8 mouse cellular contexts compared by ENCODE assay signal in the genomic region with DNA sequence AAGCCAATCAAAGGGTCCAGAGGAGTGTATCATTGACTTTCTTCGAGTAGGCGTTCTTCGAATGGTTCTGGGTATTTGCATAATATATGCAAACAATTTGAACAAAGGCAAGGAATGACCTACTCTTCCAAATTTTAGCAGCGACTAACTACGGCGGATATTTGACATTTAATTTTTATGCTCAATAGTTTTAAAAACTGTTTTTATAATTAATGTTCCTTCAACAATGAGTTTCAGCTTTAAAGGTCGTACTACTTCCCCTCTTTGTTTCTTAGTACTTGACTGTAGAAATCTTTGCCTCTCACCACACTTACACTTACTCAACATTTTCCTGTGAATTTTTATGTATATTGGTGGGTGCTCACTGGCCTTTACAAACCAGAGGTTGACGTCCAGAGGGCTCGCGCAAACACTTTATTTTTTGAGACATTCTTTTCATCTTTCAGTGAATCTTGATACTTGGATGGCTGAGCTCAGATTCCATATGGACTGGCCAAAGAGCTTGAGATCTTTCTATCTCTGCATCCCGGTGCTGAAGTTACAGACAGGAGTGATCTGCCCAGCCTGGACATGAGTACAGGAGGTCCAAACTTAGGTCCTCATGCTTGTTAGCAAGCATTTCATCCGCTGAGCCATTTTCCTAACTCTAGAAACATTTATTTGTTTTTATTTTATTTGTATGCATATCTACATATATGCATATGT. TPM values are rescaled to one million over a fixed set of nuclear protein-coding genes. Genes with fewer than 3 reads are reported as not detected.
DNase-seq lines count a peak whose midpoint lies in the region; ATAC-seq and TF ChIP-seq lines count a peak whose summit lies in the region.

No protein-coding gene starts in this region.

- peak overlapping the region; percentile 56 for H3K4me2 ChIP-seq in heart, postnatal 0 days (ENCODE audit: low read depth, low read length)
- H3K4me2 ChIP-seq in forebrain, embryonic 16.5 days (ENCODE audit: low read length): peak overlapping the region; percentile 60
- peak overlapping the region; percentile 77 for H3K4me2 ChIP-seq in midbrain, embryonic 12.5 days (replicated peaks)

- 26% methylated on average over 12 of the region's 12 CpGs for WGBS in heart, postnatal 0 days
- WGBS in forebrain, embryonic 16.5 days: 19% methylated on average over 12 of the region's 12 CpGs
- whole genome bisulfite sequencing in midbrain, embryonic 12.5 days: 24% methylated on average over 12 of the region's 12 CpGs

- peaks cover 15% of the 10 kb centered on the region for H3K36me3 ChIP-seq in heart, postnatal 0 days (replicated peaks; ENCODE audit: control insufficient read depth, insufficient read depth, low read length)
- peaks cover 30% of the 10 kb centered on the region for H3K36me3 ChIP-seq in G1E (replicated peaks)
- H3K36me3 ChIP-seq in forebrain, embryonic 16.5 days (ENCODE audit: control insufficient read depth, insufficient read depth): peaks cover 12% of the 10 kb centered on the region
- H3K36me3 ChIP-seq in midbrain, embryonic 12.5 days: peaks cover 16% of the 10 kb centered on the region

- TF ChIP-seq CTCF in heart, postnatal 0 days (IDR thresholded peaks at IDR 0.05; ENCODE audit: low read depth): no peak
- TF ChIP-seq CTCF in G1E (IDR thresholded peaks at IDR 0.05; ENCODE audit: low read depth, low read length): no peak

- H3K27ac ChIP-seq in heart, postnatal 0 days (ENCODE audit: low read depth): peak overlapping the region; percentile 99
- peak overlapping the region; percentile 99 for H3K27ac ChIP-seq in forebrain, embryonic 16.5 days (ENCODE audit: low read length)
- H3K27ac ChIP-seq in midbrain, embryonic 12.5 days (replicated peaks): peak overlapping the region; percentile 97

- no peaks in the 10 kb centered on the region for H3K9me3 ChIP-seq in heart, postnatal 0 days (replicated peaks; ENCODE audit: control insufficient read depth, low read length)
- no peaks in the 10 kb centered on the region for H3K9me3 ChIP-seq in G1E (replicated peaks)
- no peaks in the 10 kb centered on the region for H3K9me3 ChIP-seq in forebrain, embryonic 16.5 days (ENCODE audit: control insufficient read depth, low read length)
- no peaks in the 10 kb centered on the region for H3K9me3 ChIP-seq in midbrain, embryonic 12.5 days

- H3K9ac ChIP-seq in heart, postnatal 0 days (replicated peaks; ENCODE audit: low read depth, low read length): peak overlapping the region; percentile 46; the same call in 1 of the 2 replicates
- peak overlapping the region; percentile 58 for H3K9ac ChIP-seq in forebrain, embryonic 16.5 days (replicated peaks; ENCODE audit: low read depth, low read length)
- peak overlapping the region; percentile 68 for H3K9ac ChIP-seq in midbrain, embryonic 12.5 days (replicated peaks)

- DNase-seq in heart, postnatal 0 days (ENCODE audit: low spot score): no peak
- no peak for DNase-seq in heart, adult 18-20 months
- DNase-seq in G1E (ENCODE audit: low spot score): peak; percentile 78
- DNase-seq in gastrocnemius, adult 18-20 months (ENCODE audit: low spot score): no peak
- no peak for DNase-seq in gastrocnemius, adult 8-10 months (ENCODE audit: low spot score in 2 of 2)
- no peak for DNase-seq in ovary, adult 18-20 months (ENCODE audit: low spot score)

- no peak; the same call in 1 of the 2 replicates for TF ChIP-seq EP300 in heart, postnatal 0 days (IDR thresholded peaks at IDR 0.05; ENCODE audit: low read depth)

- no peaks in the 10 kb centered on the region for H3K27me3 ChIP-seq in heart, postnatal 0 days (ENCODE audit: control insufficient read depth, insufficient read depth, low read length)
- 0 out of 2 replicates have a peak, but pooled peaks cover under 1% of the 10 kb centered on the region for H3K27me3 ChIP-seq in G1E (ENCODE audit: insufficient read depth, low read length)
- H3K27me3 ChIP-seq in forebrain, embryonic 16.5 days (replicated peaks; ENCODE audit: control insufficient read depth, insufficient read depth, low read length): no peaks in the 10 kb centered on the region
- H3K27me3 ChIP-seq in midbrain, embryonic 12.5 days: no peaks in the 10 kb centered on the region

- ATAC-seq in heart, postnatal 0 days (ENCODE audit: insufficient read depth, low read depth): no peak; the same call in 1 of the 2 replicates
- ATAC-seq in G1E (ENCODE audit: extremely low read depth, insufficient number of reproducible peaks, low FRiP score, poor library complexity, severe bottlenecking): no peak; the same call in 1 of the 2 replicates
- ATAC-seq in forebrain, embryonic 16.5 days: peak; percentile 86
- ATAC-seq in midbrain, embryonic 12.5 days (ENCODE audit: low FRiP score, low read depth): peak; percentile 85; the same call in 1 of the 2 replicates

- peak overlapping the region; percentile 100 for H3K4me3 ChIP-seq in heart, postnatal 0 days (ENCODE audit: low read depth, low read length)
- peak overlapping the region; percentile 91 for H3K4me3 ChIP-seq in G1E (ENCODE audit: low read depth, low read length)
- H3K4me3 ChIP-seq in forebrain, embryonic 16.5 days (replicated peaks; ENCODE audit: low read length): peak overlapping the region; percentile 98
- H3K4me3 ChIP-seq in midbrain, embryonic 12.5 days: peak overlapping the region; percentile 99

- peaks cover 23% of the 10 kb centered on the region for H3K4me1 ChIP-seq in heart, postnatal 0 days (ENCODE audit: control insufficient read depth, insufficient read depth)
- H3K4me1 ChIP-seq in G1E (ENCODE audit: insufficient read depth, low read depth, low read length): peaks cover 52% of the 10 kb centered on the region
- H3K4me1 ChIP-seq in forebrain, embryonic 16.5 days (replicated peaks; ENCODE audit: control insufficient read depth, insufficient read depth, low read length): peaks cover 28% of the 10 kb centered on the region
- peaks cover 30% of the 10 kb centered on the region for H3K4me1 ChIP-seq in midbrain, embryonic 12.5 days

RNA-seq across cellular contexts. Expression of a gene that starts 0.9 kb away (rescaled TPM):
- total RNA-seq in heart, postnatal 0 days (2014; rRNA removed; ENCODE audit: low replicate concordance): 99.2 and 120 TPM in 2 replicates
- polyA plus RNA-seq in heart, postnatal 0 days (2015; fragmentation: Nextera tagmentation; extraction: Ambion mirVana): 56.6 and 60.7 TPM in 2 replicates
- total RNA-seq in heart, adult 18-20 months (2021): 100 to 1,000 TPM; 125 to 144 TPM
- 773 and 873 TPM in 2 replicates for total RNA-seq in G1E (2014; fragmentation: Nextera tagmentation)
- total RNA-seq in G1E (2017): 35.3 and 36.8 TPM in 2 replicates
- 1,534 and 1,682 TPM in 2 replicates for polyA plus RNA-seq in G1E (2012)
- polyA plus RNA-seq in forebrain, embryonic 16.5 days (2015; fragmentation: Nextera tagmentation; extraction: Ambion mirVana): 156 and 195 TPM in 2 replicates
- polyA plus RNA-seq in midbrain, embryonic 12.5 days (2016; fragmentation: Nextera tagmentation; extraction: Ambion mirVana): 236 and 239 TPM in 2 replicates
- total RNA-seq in gastrocnemius, adult 18-20 months (2021): 100 to 1,000 TPM; 102 to 111 TPM
- 10 to 100 TPM; 90.5 to 98.3 (median 94.6) TPM for total RNA-seq in gastrocnemius, adult 8-10 months (2022)

RNA-seq across cellular contexts. Expression of a gene that starts 10.3 kb away (rescaled TPM):
- 1.8 TPM in 1 of 2 replicates, not detected in the other for total RNA-seq in heart, postnatal 0 days (2014; rRNA removed; ENCODE audit: low replicate concordance)
- 6.5 and 7.5 TPM in 2 replicates for polyA plus RNA-seq in heart, postnatal 0 days (2015; fragmentation: Nextera tagmentation; extraction: Ambion mirVana)
- 1 to 10 TPM; 3.7 to 4.8 TPM for total RNA-seq in heart, adult 18-20 months (2021)
- total RNA-seq in G1E (2014; fragmentation: Nextera tagmentation) (3.1 TPM in 1 of 2 replicates, not detected in the other), G1E (2017) (2.1 and 3.2 TPM in 2 replicates)
- 0.17 TPM in 1 of 2 replicates, not detected in the other for polyA plus RNA-seq in G1E (2012)
- polyA plus RNA-seq in forebrain, embryonic 16.5 days (2015; fragmentation: Nextera tagmentation; extraction: Ambion mirVana): 5.9 and 8.0 TPM in 2 replicates
- polyA plus RNA-seq in midbrain, embryonic 12.5 days (2016; fragmentation: Nextera tagmentation; extraction: Ambion mirVana): 7.7 and 8.2 TPM in 2 replicates
- total RNA-seq in gastrocnemius, adult 18-20 months (2021): 1 to 10 TPM in 1 of 2 experiments, under 1 TPM in 1; 0.84 to 1.1 TPM
- total RNA-seq in gastrocnemius, adult 8-10 months (2022): under 1 TPM in 2 of 4 experiments, not detected in 2; 0.52 to 0.72 TPM

RNA-seq across cellular contexts. Expression of a gene that starts 22.6 kb away (rescaled TPM):
- 6.6 and 52.7 TPM in 2 replicates for total RNA-seq in heart, postnatal 0 days (2014; rRNA removed; ENCODE audit: low replicate concordance)
- polyA plus RNA-seq in heart, postnatal 0 days (2015; fragmentation: Nextera tagmentation; extraction: Ambion mirVana): 7.0 and 9.7 TPM in 2 replicates
- 1 to 10 TPM; 2.0 to 3.3 TPM for total RNA-seq in heart, adult 18-20 months (2021)
- total RNA-seq in G1E (2014; fragmentation: Nextera tagmentation): 81.9 and 91.5 TPM in 2 replicates
- 391 and 521 TPM in 2 replicates for total RNA-seq in G1E (2017)
- polyA plus RNA-seq in G1E (2012): 7.1 and 8.0 TPM in 2 replicates
- polyA plus RNA-seq in forebrain, embryonic 16.5 days (2015; fragmentation: Nextera tagmentation; extraction: Ambion mirVana): 4.5 and 4.9 TPM in 2 replicates
- polyA plus RNA-seq in midbrain, embryonic 12.5 days (2016; fragmentation: Nextera tagmentation; extraction: Ambion mirVana): 4.7 and 9.9 TPM in 2 replicates
- total RNA-seq in gastrocnemius, adult 18-20 months (2021): 1 to 10 TPM in 1 of 2 experiments, not detected in 1; 1.1 TPM
- under 1 TPM in 2 of 4 experiments, not detected in 2; 0.73 to 0.92 TPM for total RNA-seq in gastrocnemius, adult 8-10 months (2022)

RNA-seq across cellular contexts. Expression of a gene that starts 28.6 kb away (rescaled TPM):
- 0.27 and 1.0 TPM in 2 replicates for total RNA-seq in heart, postnatal 0 days (2014; rRNA removed; ENCODE audit: low replicate concordance)
- 0.33 and 0.48 TPM in 2 replicates for polyA plus RNA-seq in heart, postnatal 0 days (2015; fragmentation: Nextera tagmentation; extraction: Ambion mirVana)
- total RNA-seq in heart, adult 18-20 months (2021): 10 to 100 TPM in 1 of 2 experiments, 1 to 10 TPM in 1; 1.5 to 12.1 TPM
- total RNA-seq in G1E (2014; fragmentation: Nextera tagmentation) (not detected in 2 replicates), G1E (2017) (0.99 and 1.2 TPM in 2 replicates)
- 0.45 and 0.78 TPM in 2 replicates for polyA plus RNA-seq in G1E (2012)
- polyA plus RNA-seq in forebrain, embryonic 16.5 days (2015; fragmentation: Nextera tagmentation; extraction: Ambion mirVana): 0.24 TPM in 1 of 2 replicates, not detected in the other
- 0.48 and 0.62 TPM in 2 replicates for polyA plus RNA-seq in midbrain, embryonic 12.5 days (2016; fragmentation: Nextera tagmentation; extraction: Ambion mirVana)
- total RNA-seq in gastrocnemius, adult 18-20 months (2021): under 1 TPM in 1 of 2 experiments, not detected in 1; 0.38 TPM
- not detected for total RNA-seq in gastrocnemius, adult 8-10 months (2022)

RNA-seq across cellular contexts. Expression of a gene that starts 30.6 kb away (rescaled TPM):
- total RNA-seq in heart, postnatal 0 days (2014; rRNA removed; ENCODE audit: low replicate concordance): 188 and 235 TPM in 2 replicates
- polyA plus RNA-seq in heart, postnatal 0 days (2015; fragmentation: Nextera tagmentation; extraction: Ambion mirVana): 35.6 and 37.7 TPM in 2 replicates
- 100 to 1,000 TPM; 242 to 244 TPM for total RNA-seq in heart, adult 18-20 months (2021)
- total RNA-seq in G1E (2014; fragmentation: Nextera tagmentation) (160 and 182 TPM in 2 replicates), G1E (2017) (60.7 and 69.5 TPM in 2 replicates)
- 686 and 799 TPM in 2 replicates for polyA plus RNA-seq in G1E (2012)
- 85.4 and 86.7 TPM in 2 replicates for polyA plus RNA-seq in forebrain, embryonic 16.5 days (2015; fragmentation: Nextera tagmentation; extraction: Ambion mirVana)
- 84.0 and 95.3 TPM in 2 replicates for polyA plus RNA-seq in midbrain, embryonic 12.5 days (2016; fragmentation: Nextera tagmentation; extraction: Ambion mirVana)
- total RNA-seq in gastrocnemius, adult 18-20 months (2021): 100 to 1,000 TPM; 233 to 265 TPM
- 100 to 1,000 TPM; 206 to 247 (median 236) TPM for total RNA-seq in gastrocnemius, adult 8-10 months (2022)

Comparison
In these comparisons a context has a peak if more than half of its experiments do, and no peak if none do; other contexts are left out.
1. ATAC-seq: peak in forebrain, embryonic 16.5 days (single experiment) and midbrain, embryonic 12.5 days (single experiment); none in heart, postnatal 0 days (single experiment) and G1E (single experiment).
2. Peak in every context shown above with its lines, with median percentiles within 50 percentile points of each other: H3K27ac ChIP-seq, H3K4me2 ChIP-seq, H3K4me3 ChIP-seq and H3K9ac ChIP-seq.